Mouse (Mus musculus): ENCODE measurements around the gene Glod5.

- TF ChIP-seq CTCF (IDR thresholded peaks at IDR 0.05; ENCODE audit: borderline replicate concordance, insufficient read depth, low read depth, low read length): no peak
- no peak for TF ChIP-seq POLR2A (IDR thresholded peaks at IDR 0.05; ENCODE audit: borderline replicate concordance, insufficient read depth, low read length)
These were observed at the start of gene Glod5 for GRCm38 (mm10) chrX:8018286-8018685.

Data from cerebellum, adult 2 months (tissue).